Mouse (Mus musculus): Measurements from ENCODE around the gene Pom121l2.

Gene Pom121l2

GRCm38 (mm10) chr13:22015479-22016450, 34.8 kb downstream of the Pom121l2 start:
- DNase-seq (ENCODE audit: low spot score in 2 of 2), result peak in 1 of 2 experiments; percentile 62

- no peak for DNase-seq (ENCODE audit: low spot score in 2 of 2)
Measured at GRCm38 (mm10) chr13:22019934-22020835, 39.2 kb downstream of the Pom121l2 start.

DNA sequence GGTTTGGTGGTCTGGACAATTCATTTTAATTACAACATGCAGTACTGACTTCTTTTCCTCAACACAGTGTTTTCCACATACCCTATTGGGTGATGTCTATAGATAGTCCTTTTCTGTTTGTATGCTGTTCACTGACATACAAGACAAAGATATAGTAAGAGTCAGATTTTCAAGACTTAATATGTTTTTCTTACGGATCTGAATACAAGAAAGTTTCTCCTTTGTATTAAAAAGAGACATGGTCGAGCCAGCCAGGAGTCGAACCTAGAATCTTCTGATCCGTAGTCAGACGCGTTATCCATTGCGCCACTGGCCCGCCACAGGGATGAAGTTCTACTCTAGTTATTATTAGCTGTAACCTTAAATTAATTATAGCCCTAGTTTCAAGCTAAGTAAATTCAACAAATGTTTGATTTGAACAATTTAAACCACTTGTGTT, 39.9 kb downstream of the Pom121l2 start:
- peak in 1 of 2 experiments; percentile 67 for DNase-seq (ENCODE audit: low spot score in 2 of 2)

GRCm38 (mm10) chr13:22021581-22021980, 40.6 kb downstream of the Pom121l2 start:
- no peak for DNase-seq (ENCODE audit: low spot score in 2 of 2)

GRCm38 (mm10) chr13:22022241-22022640, 41.2 kb downstream of the Pom121l2 start:
- peak in 1 of 2 experiments; percentile 77 for DNase-seq (ENCODE audit: low spot score in 2 of 2)

- peak; percentile 80 to 89 for DNase-seq (ENCODE audit: low spot score in 2 of 2)
Measured at GRCm38 (mm10) chr13:22026058-22027031, 45.4 kb downstream of the Pom121l2 start.

DNA sequence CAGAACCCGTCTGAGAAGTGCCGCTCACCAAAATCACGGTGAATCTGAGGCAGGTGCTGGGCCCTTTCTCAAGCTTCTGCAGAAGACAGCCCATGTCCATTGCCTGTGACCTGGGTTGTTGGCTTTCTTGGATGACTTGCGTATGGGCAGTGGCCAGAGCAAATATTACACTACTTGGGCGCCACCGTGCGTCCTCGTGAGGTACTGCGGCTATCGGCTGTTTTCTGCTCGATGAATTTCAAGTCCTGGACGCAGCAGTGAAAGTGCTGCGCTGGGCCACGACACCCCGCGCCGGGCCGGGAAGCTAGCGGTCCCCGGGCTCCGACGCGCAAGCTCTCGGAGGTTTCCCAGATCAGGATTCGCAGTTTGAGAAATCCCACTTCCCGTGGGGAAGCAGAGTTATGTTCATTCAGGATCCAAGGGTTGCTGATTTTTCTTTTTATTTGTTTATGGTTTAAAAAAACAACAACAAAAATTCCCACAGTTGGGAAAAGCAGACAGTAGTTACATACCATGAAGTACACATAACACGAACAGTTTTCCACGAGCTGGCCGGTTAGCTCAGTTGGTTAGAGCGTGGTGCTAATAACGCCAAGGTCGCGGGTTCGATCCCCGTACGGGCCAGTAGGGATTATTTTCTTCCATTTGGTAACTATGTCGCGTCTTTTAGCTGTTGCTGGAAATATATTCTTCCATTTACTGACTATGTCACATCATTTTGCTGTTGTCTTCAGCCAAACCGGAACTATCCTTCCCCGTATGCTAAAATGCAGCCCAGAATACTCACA, 47.9 kb downstream of the Pom121l2 start:
- DNase-seq (ENCODE audit: low spot score in 2 of 2), result peak; percentile 98

DNA sequence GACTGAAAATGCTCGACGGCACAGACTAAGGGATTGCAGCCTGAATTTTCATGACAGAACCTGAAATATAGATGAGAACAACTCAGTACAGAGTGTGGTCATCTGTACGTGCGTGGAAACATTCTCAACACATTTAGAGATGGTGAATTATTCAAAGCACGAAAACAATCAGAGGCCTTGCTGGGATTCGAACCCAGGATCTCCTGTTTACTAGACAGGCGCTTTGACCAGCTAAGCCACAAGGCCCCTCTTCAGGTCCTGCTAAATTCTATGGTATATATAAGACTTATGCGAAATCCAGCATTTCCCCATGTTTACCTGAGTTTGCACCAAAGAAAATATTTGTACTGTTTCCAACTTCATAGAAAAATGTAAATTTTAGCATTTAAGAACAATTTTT, 48.9 kb downstream of the Pom121l2 start:
- DNase-seq (ENCODE audit: low spot score in 2 of 2), result no peak

- DNase-seq (ENCODE audit: low spot score in 2 of 2), result no peak
Measured at GRCm38 (mm10) chr13:22030493-22030892, 49.5 kb downstream of the Pom121l2 start.

DNA sequence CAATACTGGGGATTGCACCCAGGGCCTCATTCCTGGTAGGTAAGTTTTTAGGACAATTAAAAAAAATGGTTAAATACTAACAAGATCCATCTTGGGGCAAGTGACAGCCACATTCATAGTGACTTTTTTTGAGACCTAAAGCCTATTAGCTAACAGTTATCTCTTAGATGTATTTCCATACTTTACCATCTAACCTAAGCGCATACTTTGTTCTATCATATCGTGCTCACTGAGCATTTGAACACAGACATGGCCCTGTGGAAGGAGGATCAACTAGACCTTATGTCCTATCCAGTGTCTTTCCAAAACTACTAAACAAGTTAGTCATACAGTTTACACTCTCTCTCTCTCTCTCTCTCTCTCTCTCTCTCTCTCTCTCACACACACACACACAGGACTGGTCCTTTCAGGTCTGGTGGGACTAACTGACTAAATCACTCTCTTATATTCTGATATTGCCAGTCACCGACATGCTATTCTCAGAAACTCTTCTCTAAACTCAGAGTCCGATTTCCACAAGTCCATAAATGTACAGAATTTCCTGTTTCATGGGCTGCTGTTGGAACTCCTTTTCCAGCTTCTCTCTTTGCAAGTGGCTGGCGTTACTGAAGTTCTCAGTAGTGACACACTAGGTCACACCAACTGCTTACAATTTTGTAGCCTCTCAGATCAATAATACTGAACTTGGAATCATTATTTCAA, 52.9 kb downstream of the Pom121l2 start:
- no peak for DNase-seq (ENCODE audit: low spot score in 2 of 2)

DNA sequence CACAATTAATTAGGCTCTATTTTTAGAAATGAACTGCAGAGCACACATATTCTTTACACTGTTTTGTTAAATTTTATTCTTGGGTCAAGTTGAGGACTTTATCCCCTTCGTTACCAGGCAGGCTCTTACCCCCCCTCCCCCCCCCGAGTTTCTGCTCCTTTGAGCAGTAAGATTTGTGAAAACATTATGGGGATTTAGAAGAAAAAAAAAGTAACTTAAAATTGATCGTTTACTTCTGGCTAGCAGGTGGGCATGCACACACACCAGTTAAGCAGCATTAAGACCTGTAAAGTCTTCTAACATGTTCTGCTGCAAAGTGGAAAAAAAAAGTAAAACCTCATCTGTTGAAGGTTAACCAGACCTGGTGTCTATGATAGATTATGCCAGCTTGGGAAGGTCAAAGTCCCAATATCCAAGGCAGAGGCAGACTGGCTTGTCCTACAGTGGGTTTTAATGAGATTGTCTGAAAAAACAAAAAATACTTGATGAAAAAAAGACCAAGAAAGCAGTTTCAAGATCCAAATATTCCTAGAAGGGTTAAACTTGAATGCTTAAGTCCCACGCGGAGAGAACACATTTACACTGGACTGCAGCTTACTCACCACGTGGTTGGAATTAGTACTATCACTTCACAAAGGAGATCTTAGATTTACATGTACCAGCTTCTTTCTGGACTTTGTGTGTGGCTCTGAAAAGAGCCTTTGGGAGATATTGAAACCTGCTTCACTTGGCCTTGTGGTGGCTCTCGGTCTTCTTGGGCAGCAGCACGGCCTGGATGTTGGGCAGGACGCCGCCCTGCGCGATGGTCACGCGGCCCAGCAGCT, 53.7 kb downstream of the Pom121l2 start:
- DNase-seq (ENCODE audit: low spot score in 2 of 2), result no peak

- DNase-seq (ENCODE audit: low spot score in 2 of 2), result peak; percentile 45 to 78
Measured at GRCm38 (mm10) chr13:22035267-22036148, 54.5 kb downstream of the Pom121l2 start, which contains the start of the genes Hist1h2ah and Hist1h2bk. TSS of gene Hist1h2ah (minus strand) at chr13:22035568. TSS of gene Hist1h2bk (plus strand) at chr13:22035870.

DNA sequence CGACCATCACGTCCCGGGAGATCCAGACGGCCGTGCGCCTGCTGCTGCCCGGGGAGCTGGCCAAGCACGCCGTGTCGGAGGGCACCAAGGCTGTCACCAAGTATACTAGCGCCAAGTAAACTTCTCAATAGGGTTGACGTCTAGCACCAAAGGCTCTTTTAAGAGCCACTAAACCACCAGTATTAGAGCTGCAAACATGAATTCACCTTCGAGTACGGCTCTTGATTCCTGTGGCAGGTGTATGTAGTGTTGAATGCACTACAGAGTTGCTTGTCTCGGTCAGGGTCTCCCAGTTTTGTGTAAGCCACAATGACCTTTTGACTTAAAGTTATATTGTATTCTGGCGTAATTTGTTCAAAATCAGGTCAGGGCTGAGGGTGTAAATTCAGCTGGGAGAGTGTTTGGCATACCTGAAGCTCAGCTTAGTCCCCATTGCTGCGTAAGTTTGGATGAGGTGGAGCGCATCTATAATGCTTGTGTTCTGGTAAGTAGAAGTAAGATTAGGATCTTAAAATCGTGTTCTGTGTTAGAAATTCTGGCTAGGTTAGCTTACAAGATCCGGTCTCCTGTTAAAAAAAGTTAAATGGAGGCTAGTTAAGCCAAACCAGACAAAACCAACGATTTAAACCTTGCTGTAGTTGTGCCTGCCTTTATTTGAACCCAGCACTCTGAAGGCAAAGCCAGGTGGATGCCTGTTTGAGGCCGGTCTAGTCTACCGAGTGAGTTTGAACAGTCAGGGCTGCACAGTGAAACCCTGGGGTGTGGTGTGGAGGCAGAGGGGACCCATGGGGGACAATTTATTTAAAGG, 55.4 kb downstream of the Pom121l2 start:
- no peak for DNase-seq (ENCODE audit: low spot score in 2 of 2)

DNA sequence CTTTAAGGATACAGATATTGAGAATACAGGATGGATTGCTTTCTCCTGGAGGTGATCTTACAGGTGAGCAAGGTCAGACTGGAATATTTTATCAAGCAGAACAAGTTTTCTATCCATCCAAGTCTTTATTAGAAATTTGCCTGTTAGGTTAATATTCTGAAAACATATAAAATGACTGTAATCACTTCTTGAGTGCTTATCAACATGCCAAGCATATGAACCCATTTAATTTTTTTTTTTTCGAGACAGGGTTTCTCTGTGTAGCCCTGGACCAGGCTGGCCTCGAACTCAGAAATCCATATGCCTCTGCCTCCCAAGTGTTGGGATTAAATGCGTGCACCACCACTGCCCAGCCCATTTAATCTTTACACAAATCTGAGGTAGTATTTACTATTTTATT, 56.0 kb downstream of the Pom121l2 start:
- DNase-seq (ENCODE audit: low spot score in 2 of 2), result no peak

DNA sequence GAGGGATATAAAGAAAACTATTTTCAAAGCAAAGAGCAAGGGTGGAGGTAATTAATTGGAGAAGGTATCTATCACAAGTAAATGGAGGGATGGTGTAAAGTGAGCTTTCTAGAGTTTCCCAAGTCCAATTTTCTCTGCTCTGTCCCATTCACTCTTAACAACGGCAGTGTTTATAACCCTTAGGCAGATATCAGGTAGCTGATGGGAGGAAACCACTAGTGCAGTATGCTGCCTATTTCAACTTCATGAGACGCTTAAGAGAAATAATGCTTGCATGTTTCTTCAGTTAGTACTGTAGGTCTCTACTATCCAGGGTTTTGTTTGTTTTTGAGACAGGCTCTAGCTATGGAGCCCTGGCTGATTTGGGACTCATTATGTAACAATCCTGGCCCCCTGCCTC, 56.4 kb downstream of the Pom121l2 start:
- DNase-seq (ENCODE audit: low spot score in 2 of 2), result no peak

Data from cerebellum, postnatal 4 days (tissue).